Mouse (Mus musculus) limb, embryonic 15.5 days (tissue): Measurements from ENCODE around the gene Optc. TPM values are rescaled to one million over a fixed set of nuclear protein-coding genes. Genes with fewer than 3 reads are reported as not detected.

Source experiments
- ATAC-seq: fragments of 200-750 bp; cut with Nextera tagmentation; 2 replicates; pipeline ENCODE4 v1.8.0; 2017; ENCODE audit warnings: low read depth, moderate TSS enrichment; ENCODE audit not compliant: insufficient number of reproducible peaks, low FRiP score, low TSS enrichment
- H3K27ac ChIP-seq: fragments of 300-500 bp; sonication (generic); 2 replicates; pipeline ENCODE4 v1.5.1; 2015; ENCODE audit warnings: moderate library complexity, mild to moderate bottlenecking, inconsistent platforms
- H3K27me3 ChIP-seq: fragments of 300-500 bp; sonication (generic); 2 replicates; pipeline ENCODE4 v1.6.1; 2015; ENCODE audit warnings: inconsistent platforms
- H3K36me3 ChIP-seq: fragments of 300-500 bp; sonication (generic); 2 replicates; pipeline ENCODE4 v1.6.1; 2015; ENCODE audit warnings: inconsistent platforms
- H3K4me1 ChIP-seq: fragments of 300-500 bp; sonication (generic); 2 replicates; pipeline ENCODE4 v1.6.1; 2015; ENCODE audit warnings: inconsistent platforms
- H3K4me2 ChIP-seq: fragments of 300-500 bp; sonication (generic); 2 replicates; pipeline ENCODE4 v1.6.1; 2015; ENCODE audit warnings: mild to moderate bottlenecking, inconsistent platforms
- H3K4me3 ChIP-seq: fragments of 300-500 bp; sonication (generic); 2 replicates; pipeline ENCODE4 v1.5.1; 2015; ENCODE audit warnings: mild to moderate bottlenecking, inconsistent platforms
- H3K9ac ChIP-seq: fragments of 300-500 bp; sonication (generic); 2 replicates; pipeline ENCODE4 v1.6.1; 2015; ENCODE audit warnings: inconsistent platforms
- H3K9me3 ChIP-seq: fragments of 300-500 bp; sonication (generic); 2 replicates; pipeline ENCODE4 v1.6.1; 2016; ENCODE audit warnings: inconsistent platforms
- WGBS: fragments of 180-500 bp; shearing (Covaris S2); methylation state at CpG from one replicate; pipeline ENCODE4 v1.1.7; 2015; 5-methylcytosine and 5-hydroxymethylcytosine counted together
- polyA plus RNA-seq: library from polyadenylated mRNA; unstranded; fragments of >200 nt; fragmentation: Nextera tagmentation; extraction: Ambion mirVana; gene quantifications from 2 replicates; pipeline ENCODE4 v1.2.1, GENCODE M21; 2015

Gene Optc
- polyA plus RNA-seq, 1 experiment from 2014 or later, result 0.83 TPM

GRCm38 (mm10) chr1:133855274-133856017 is 52.4 kb downstream of the Optc start:
- Histone ChIP-seq H3K36me3 (no peaks in the 10 kb centered on the region), H3K4me2 (peak overlapping the region; percentile 33), H3K4me3 (peak overlapping the region; percentile 25), H3K9ac (no peak overlapping the region), H3K4me1 (peaks cover 16% of the 10 kb centered on the region), H3K27ac (no peak overlapping the region), H3K27me3 (peaks cover 8% of the 10 kb centered on the region; the same call in 1 of the 2 replicates), H3K9me3 (no peaks in the 10 kb centered on the region)
- ATAC-seq, result no peak
- WGBS, result 18% methylated on average over 15 of the region's 15 CpGs

- Histone ChIP-seq H3K4me3 (peak overlapping the region; percentile 25), H3K36me3 (no peaks in the 10 kb centered on the region), H3K4me1 (peaks cover 16% of the 10 kb centered on the region), H3K27me3 (peaks cover 8% of the 10 kb centered on the region; the same call in 1 of the 2 replicates), H3K9me3 (no peaks in the 10 kb centered on the region), H3K27ac (no peak overlapping the region), H3K9ac (no peak overlapping the region), H3K4me2 (peak overlapping the region; percentile 33)
- WGBS, result 2% methylated on average over 17 of the region's 17 CpGs
- no peak for ATAC-seq
Observed at GRCm38 (mm10) chr1:133854421-133855273, 53.2 kb downstream of the Optc start.

Other genes with a start within 250 kb of the Optc start
- not detected in 2 replicates for gene Zbed6, start 247.1 kb downstream of the Optc start, polyA plus RNA-seq
- 5.7 and 6.6 TPM in 2 replicates for gene Gm38394, start 246.7 kb downstream of the Optc start, polyA plus RNA-seq
- gene Lax1, start 217.9 kb downstream of the Optc start, polyA plus RNA-seq, result 0.34 and 0.42 TPM in 2 replicates
- gene Atp2b4, start 107.0 kb downstream of the Optc start, polyA plus RNA-seq, result 22.4 and 23.9 TPM in 2 replicates
- 17.9 and 20.3 TPM in 2 replicates for gene Prelp, start 13.4 kb upstream of the Optc start, polyA plus RNA-seq
- 147 and 186 TPM in 2 replicates for gene Fmod, start 129.3 kb upstream of the Optc start, polyA plus RNA-seq
- gene Btg2, start 171.1 kb upstream of the Optc start, polyA plus RNA-seq, result 30.9 and 35.1 TPM in 2 replicates
- 0.50 and 0.59 TPM in 2 replicates for gene Chit1, start 203.2 kb upstream of the Optc start, polyA plus RNA-seq